Mouse (Mus musculus) liver, embryonic 14.5 days (tissue): Measurements from ENCODE around the gene Hmgb2. TPM values are rescaled to one million over a fixed set of nuclear protein-coding genes. Genes with fewer than 3 reads are reported as not detected.

Experiments
- ATAC-seq: fragments of 200-750 bp; cut with Nextera tagmentation; 2 replicates; pipeline ENCODE4 v1.8.0; 2017; ENCODE audit warnings: moderate number of reproducible peaks, mild to moderate bottlenecking, moderate library complexity; ENCODE audit not compliant: insufficient read depth
- DNase-seq, 3 experiments: peaks; one replicate each; pipeline ENCODE4 v3.0.0-alpha.2; 2012 to 2013; ENCODE audit warnings: low read depth in 3 of 3, low spot score in 3 of 3
- H3K27ac ChIP-seq: fragments of 300-500 bp; sonication (generic); 2 replicates; pipeline ENCODE4 v1.5.1; 2014; ENCODE audit warnings: moderate library complexity, mild to moderate bottlenecking, control low read depth, inconsistent platforms
- H3K27me3 ChIP-seq: fragments of 300-500 bp; sonication (generic); 2 replicates; pipeline ENCODE4 v1.6.1; 2014; ENCODE audit warnings: mild to moderate bottlenecking, low read length, moderate library complexity; ENCODE audit not compliant: control insufficient read depth, insufficient read depth
- H3K36me3 ChIP-seq: fragments of 300-500 bp; sonication (generic); replicated peaks from 2 replicates; pipeline ENCODE4 v1.6.1; 2014; ENCODE audit warnings: low read depth; ENCODE audit not compliant: control insufficient read depth, insufficient read depth
- H3K4me1 ChIP-seq, 2 experiments: fragments of 200-500 bp in 1 of 2; fragments of 300-500 bp in 1 of 2; sonication (generic) in 1 of 2; replicated peaks; 2 replicates each; pipeline ENCODE4 v1.6.1; 2012 to 2014; ENCODE audit warnings: antibody characterized with exemption in 1 of 2, inconsistent platforms in 1 of 2, low read length in 1 of 2; ENCODE audit not compliant: control insufficient read depth in 2 of 2, insufficient read depth in 2 of 2
- H3K4me2 ChIP-seq: fragments of 300-500 bp; sonication (generic); 2 replicates; pipeline ENCODE4 v1.6.1; 2014; ENCODE audit warnings: low read depth, mild to moderate bottlenecking, control low read depth, moderate library complexity
- H3K4me3 ChIP-seq, 2 experiments: fragments of 200-500 bp in 1 of 2; fragments of 300-500 bp in 1 of 2; sonication (generic) in 1 of 2; 2 replicates each; pipeline ENCODE4 v1.5.1; 2012 to 2014; ENCODE audit warnings: low read depth in 2 of 2, low read length in 2 of 2, mild to moderate bottlenecking in 2 of 2, control low read depth in 1 of 2, inconsistent platforms in 1 of 2, moderate library complexity in 1 of 2; ENCODE audit not compliant: insufficient read depth in 1 of 2
- H3K9ac ChIP-seq: fragments of 300-500 bp; sonication (generic); replicated peaks from 2 replicates; pipeline ENCODE4 v1.6.1; 2014; ENCODE audit warnings: mild to moderate bottlenecking, control low read depth, moderate library complexity
- H3K9me3 ChIP-seq: fragments of 300-500 bp; sonication (generic); 2 replicates; pipeline ENCODE4 v1.6.1; 2016; ENCODE audit warnings: low read length, mixed read lengths; ENCODE audit not compliant: control insufficient read depth
- CTCF ChIP-seq: IDR thresholded peaks from 2 replicates; pipeline ENCODE4 v1.5.1; 2016; ENCODE audit warnings: antibody characterized with exemption, low read depth, control low read depth
- EP300 ChIP-seq: IDR thresholded peaks from 2 replicates; pipeline ENCODE4 v1.6.1; 2016; ENCODE audit warnings: antibody characterized with exemption, low read depth
- WGBS: fragments of 180-500 bp; shearing (Covaris S2); extraction: QIAGEN DNeasy Blood & Tissue Kit; methylation state at CpG from one replicate; pipeline ENCODE4 v1.1.7; 2014; ENCODE audit not compliant: insufficient replicate concordance; 5-methylcytosine and 5-hydroxymethylcytosine counted together
- polyA plus RNA-seq, 2 experiments: library from polyadenylated mRNA; depleted of rRNA in 1 of 2; stranded (reverse) in 1 of 2; unstranded in 1 of 2; fragments of >200 nt; fragmentation: Nextera tagmentation in 1 of 2; extraction: Ambion mirVana in 1 of 2; gene quantifications; 2 replicates each; pipeline versions ENCODE4 v1.2.1 to v1.2.3; 2012 to 2014

The Hmgb2 gene
- polyA plus RNA-seq, 2 experiments: 191 to 300 TPM

- ATAC-seq (no peak), DNase-seq (no peak)
- no peaks in the 10 kb centered on the region for H3K36me3 ChIP-seq
- H3K4me1 ChIP-seq: no peaks in the 10 kb centered on the region
- no peak overlapping the region for H3K4me3 ChIP-seq
- no peak overlapping the region for H3K9ac ChIP-seq
- 66% methylated on average over 5 of the region's 6 CpGs for WGBS
- H3K27ac ChIP-seq: no peak overlapping the region
- no peak overlapping the region for H3K4me2 ChIP-seq
- no peaks in the 10 kb centered on the region for H3K9me3 ChIP-seq
- no peaks in the 10 kb centered on the region for H3K27me3 ChIP-seq
- TF ChIP-seq EP300 (no peak), CTCF (no peak)
Measured at GRCm38 (mm10) chr8:57565039-57565438, 53.3 kb downstream of the Hmgb2 start.

Other genes with a start within 250 kb of the Hmgb2 start
- gene Hand2, start 190.9 kb upstream of the Hmgb2 start, polyA plus RNA-seq (2012; rRNA removed): 1.1 and 2.1 TPM in 2 replicates
- gene Hand2, start 190.9 kb upstream of the Hmgb2 start, polyA plus RNA-seq (2014; fragmentation: Nextera tagmentation; extraction: Ambion mirVana): 0.44 and 0.48 TPM in 2 replicates
- gene Scrg1, start 56.0 kb upstream of the Hmgb2 start, polyA plus RNA-seq (2012; rRNA removed): 0.13 TPM in 1 of 2 replicates, not detected in the other
- not detected in 2 replicates for gene Scrg1, start 56.0 kb upstream of the Hmgb2 start, polyA plus RNA-seq (2014; fragmentation: Nextera tagmentation; extraction: Ambion mirVana)
- gene Sap30, start 24.0 kb upstream of the Hmgb2 start, polyA plus RNA-seq (2012; rRNA removed): 7.5 and 10.6 TPM in 2 replicates
- 14.0 and 14.4 TPM in 2 replicates for gene Sap30, start 24.0 kb upstream of the Hmgb2 start, polyA plus RNA-seq (2014; fragmentation: Nextera tagmentation; extraction: Ambion mirVana)
- 1.3 and 2.5 TPM in 2 replicates for gene Galnt7, start 141.1 kb downstream of the Hmgb2 start, polyA plus RNA-seq (2012; rRNA removed)
- 3.8 and 4.4 TPM in 2 replicates for gene Galnt7, start 141.1 kb downstream of the Hmgb2 start, polyA plus RNA-seq (2014; fragmentation: Nextera tagmentation; extraction: Ambion mirVana)